Mouse (Mus musculus) spleen, postnatal 10 days (tissue): Measurements from ENCODE around the gene Cntn4.

ENCODE experiments used
- DNase-seq, 2 experiments: peaks; one replicate each; pipeline ENCODE4 v3.0.0; 2021 to 2022; ENCODE audit warnings: low spot score in 2 of 2

Cntn4 gene

GRCm38 (mm10) chr6:105677149-105678031, at the start of gene Cntn4:
TSS of gene Cntn4 (plus strand) at chr6:105677660.
- DNase-seq = no peak

GRCm38 (mm10) chr6:105674276-105674675, 3.2 kb upstream of the Cntn4 start:
- DNase-seq = no peak

- no peak for DNase-seq
Measured at GRCm38 (mm10) chr6:105675099-105675498, 2.4 kb upstream of the Cntn4 start.

- no peak for DNase-seq
Measured at GRCm38 (mm10) chr6:105676637-105677036, 823 bp upstream of the Cntn4 start.

- no peak for DNase-seq
Measured at GRCm38 (mm10) chr6:105678778-105679177, 1.3 kb downstream of the Cntn4 start.

- no peak for DNase-seq
Measured at GRCm38 (mm10) chr6:105681496-105681895, 4.0 kb downstream of the Cntn4 start.

- DNase-seq = no peak
Measured at GRCm38 (mm10) chr6:105683251-105683650, 5.8 kb downstream of the Cntn4 start.

GRCm38 (mm10) chr6:105684123-105684522, 6.7 kb downstream of the Cntn4 start:
- no peak for DNase-seq

- DNase-seq = no peak
Measured at GRCm38 (mm10) chr6:105688195-105688594, 10.7 kb downstream of the Cntn4 start.

- no peak for DNase-seq
Measured at GRCm38 (mm10) chr6:105742026-105742425, 64.6 kb downstream of the Cntn4 start.

GRCm38 (mm10) chr6:105780616-105781015, 103.2 kb downstream of the Cntn4 start:
- DNase-seq = no peak

- no peak for DNase-seq
Measured at GRCm38 (mm10) chr6:105788462-105788861, 111.0 kb downstream of the Cntn4 start.

- no peak for DNase-seq
Measured at GRCm38 (mm10) chr6:105835099-105835498, 157.6 kb downstream of the Cntn4 start.

GRCm38 (mm10) chr6:105847296-105847695, 169.8 kb downstream of the Cntn4 start:
- no peak for DNase-seq

- DNase-seq = no peak
Measured at GRCm38 (mm10) chr6:105892838-105893237, 215.4 kb downstream of the Cntn4 start.

- no peak for DNase-seq
Measured at GRCm38 (mm10) chr6:105938485-105938884, 261.0 kb downstream of the Cntn4 start.

- DNase-seq = no peak
Measured at GRCm38 (mm10) chr6:105939303-105939702, 261.8 kb downstream of the Cntn4 start.

- no peak for DNase-seq
Measured at GRCm38 (mm10) chr6:105940591-105940990, 263.1 kb downstream of the Cntn4 start.

GRCm38 (mm10) chr6:105991492-105991891, 314.0 kb downstream of the Cntn4 start:
- no peak for DNase-seq

GRCm38 (mm10) chr6:106013018-106013417, 335.6 kb downstream of the Cntn4 start:
- no peak for DNase-seq

GRCm38 (mm10) chr6:106015126-106015525, 337.7 kb downstream of the Cntn4 start:
- no peak for DNase-seq

- DNase-seq = no peak
Measured at GRCm38 (mm10) chr6:106048878-106049277, 371.4 kb downstream of the Cntn4 start.

GRCm38 (mm10) chr6:106056123-106056522, 378.7 kb downstream of the Cntn4 start:
- no peak for DNase-seq
